Mouse (Mus musculus): ENCODE results near the gene Jmjd6.

Jmjd6 gene

DNA sequence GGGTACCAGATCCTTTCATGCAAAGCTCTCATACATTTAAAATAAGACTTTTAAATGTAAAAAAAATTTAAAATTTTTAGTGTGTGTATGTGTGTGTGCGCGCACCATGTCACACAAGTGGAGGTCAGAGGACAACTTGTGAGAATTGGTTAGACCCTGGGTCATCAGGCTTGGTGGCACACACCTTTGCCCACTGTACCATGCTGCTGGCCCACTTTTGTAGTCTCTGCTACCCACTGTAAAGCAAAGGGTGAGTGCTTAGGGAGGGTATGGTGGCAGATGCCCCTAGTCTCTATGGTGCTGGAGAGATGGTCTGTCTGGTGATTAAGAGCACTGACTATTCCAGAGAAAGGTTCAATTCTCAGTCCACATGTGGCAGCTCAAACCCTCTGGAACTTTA, 20.0 kb downstream of the Jmjd6 start:
- DNase-seq = no peak

DNA sequence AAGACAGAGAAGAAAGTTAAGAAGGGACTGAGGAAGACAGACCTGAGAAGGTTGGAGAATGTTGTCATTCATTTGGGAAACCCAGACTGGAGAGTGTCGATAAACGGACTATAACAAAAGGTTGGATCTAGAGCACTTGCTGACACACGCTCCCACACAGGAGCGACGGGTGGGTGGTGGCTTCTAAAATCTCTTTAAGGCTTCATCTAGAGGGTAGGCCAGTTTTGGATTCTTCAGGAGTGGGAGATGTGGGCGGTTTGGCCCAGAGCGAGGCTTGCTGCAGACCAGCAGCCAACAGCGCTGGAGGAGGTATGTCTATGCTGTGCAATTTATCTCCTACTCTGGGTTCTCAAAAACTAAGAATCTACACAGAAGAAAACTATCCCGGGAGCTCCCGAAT, 20.6 kb downstream of the Jmjd6 start:
- DNase-seq = no peak

- no peak for DNase-seq
Observed at GRCm38 (mm10) chr11:116822215-116822614, 21.0 kb downstream of the Jmjd6 start.

GRCm38 (mm10) chr11:116821057-116821940, 21.9 kb downstream of the Jmjd6 start:
- DNase-seq = no peak

- no peak for DNase-seq
Observed at GRCm38 (mm10) chr11:116819932-116820593, 23.2 kb downstream of the Jmjd6 start.

GRCm38 (mm10) chr11:116818722-116819121, 24.5 kb downstream of the Jmjd6 start:
- DNase-seq = no peak

DNA sequence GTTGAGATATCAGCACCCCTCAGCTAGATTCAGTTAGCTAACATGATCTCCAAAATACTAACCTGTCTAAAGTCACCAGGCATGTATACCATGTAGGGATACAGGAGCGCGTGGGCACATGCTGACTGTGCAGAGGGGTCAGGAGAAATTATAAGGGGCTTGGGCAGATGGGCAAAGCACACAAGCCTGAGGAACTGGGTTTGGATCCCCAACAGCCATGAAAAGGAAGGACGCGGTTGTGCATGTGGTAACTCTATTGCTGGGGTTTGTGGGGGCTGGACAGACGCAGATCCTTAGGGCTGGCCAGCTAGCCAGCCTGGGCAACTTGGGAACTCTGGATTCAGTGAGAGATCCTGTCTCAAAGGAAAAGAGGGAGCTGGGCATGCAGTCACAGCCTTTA, 25.7 kb downstream of the Jmjd6 start:
- no peak for DNase-seq

DNA sequence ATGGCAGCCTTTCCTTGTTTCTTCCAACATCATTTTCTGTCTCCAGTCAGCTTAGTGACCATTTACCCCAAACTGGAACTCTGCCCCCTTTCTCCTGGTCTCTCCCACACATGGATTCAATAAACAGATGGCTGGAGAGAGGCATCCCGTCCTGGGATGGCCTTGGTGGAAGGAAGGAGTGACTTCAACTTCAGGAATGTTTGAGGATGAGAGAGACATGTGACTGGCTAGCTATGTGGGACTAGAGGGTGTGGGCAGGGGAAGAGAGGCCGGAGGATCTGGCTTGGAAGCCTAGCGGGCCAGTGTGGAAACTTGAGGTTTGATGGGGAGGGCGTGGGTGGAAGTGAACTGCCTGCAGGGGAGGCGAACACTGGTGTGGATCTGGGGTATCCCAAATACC, 26.5 kb downstream of the Jmjd6 start:
- DNase-seq = no peak

GRCm38 (mm10) chr11:116814884-116815415, 28.3 kb downstream of the Jmjd6 start:
- DNase-seq = no peak

DNA sequence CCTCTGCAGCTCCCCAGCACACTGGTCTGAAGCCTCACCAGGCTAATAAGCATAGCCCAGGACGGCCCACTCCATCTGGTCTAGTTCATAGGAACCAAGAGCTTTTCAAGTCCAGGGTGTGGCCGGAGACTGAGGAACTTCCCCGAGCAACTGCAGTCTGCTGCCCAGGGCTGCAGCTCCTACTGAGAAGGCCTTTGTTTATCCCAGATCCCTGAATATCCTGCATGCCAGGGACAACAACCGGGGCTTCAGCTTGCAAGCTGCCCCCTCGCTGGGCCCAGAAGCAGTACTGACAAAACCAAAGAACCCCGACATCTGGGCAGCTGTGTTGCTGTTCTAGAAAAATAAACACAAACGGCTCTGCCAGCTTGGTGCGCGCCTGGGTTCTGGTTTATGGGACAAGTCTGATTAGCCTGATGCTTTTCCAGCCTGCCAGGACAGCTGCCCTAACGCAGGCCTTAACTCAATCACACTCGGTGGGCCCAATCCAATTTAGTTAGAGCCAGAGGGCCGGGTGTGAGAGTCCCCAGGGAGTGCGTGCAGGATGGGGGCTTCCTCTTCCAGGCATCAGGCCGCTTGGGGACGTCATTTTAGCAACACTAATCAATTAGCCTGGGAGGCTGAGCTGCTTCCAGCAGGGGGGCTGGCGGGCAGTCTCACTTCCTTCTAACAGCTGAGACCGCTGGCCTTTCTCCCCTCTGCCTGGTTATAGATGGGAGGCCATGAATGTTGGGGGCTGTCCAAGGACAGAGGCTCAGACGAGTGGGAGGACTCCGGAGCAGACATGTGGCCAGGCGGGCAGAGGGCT, 29.0 kb downstream of the Jmjd6 start:
- DNase-seq = peak; percentile 49 to 54

DNA sequence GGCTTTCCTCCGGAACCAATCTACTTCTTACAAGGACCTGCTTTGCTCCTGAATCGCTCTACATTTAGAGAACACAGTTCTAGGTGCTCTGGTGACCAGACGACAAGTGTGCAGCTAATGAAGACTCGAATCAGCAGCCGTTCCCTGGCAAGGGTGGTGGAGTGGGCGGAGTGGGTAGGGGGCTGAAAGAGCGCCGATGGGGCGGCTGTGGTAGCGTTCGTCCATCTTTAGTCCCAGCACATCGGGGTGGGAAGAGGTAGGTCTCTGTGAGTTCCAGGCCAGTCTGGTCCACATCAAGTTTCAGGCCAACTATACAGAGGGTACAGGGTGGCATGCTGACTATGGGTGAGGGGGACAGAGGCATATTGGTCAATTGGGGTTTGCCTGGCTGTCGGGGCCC, 29.6 kb downstream of the Jmjd6 start:
- DNase-seq = no peak

DNA sequence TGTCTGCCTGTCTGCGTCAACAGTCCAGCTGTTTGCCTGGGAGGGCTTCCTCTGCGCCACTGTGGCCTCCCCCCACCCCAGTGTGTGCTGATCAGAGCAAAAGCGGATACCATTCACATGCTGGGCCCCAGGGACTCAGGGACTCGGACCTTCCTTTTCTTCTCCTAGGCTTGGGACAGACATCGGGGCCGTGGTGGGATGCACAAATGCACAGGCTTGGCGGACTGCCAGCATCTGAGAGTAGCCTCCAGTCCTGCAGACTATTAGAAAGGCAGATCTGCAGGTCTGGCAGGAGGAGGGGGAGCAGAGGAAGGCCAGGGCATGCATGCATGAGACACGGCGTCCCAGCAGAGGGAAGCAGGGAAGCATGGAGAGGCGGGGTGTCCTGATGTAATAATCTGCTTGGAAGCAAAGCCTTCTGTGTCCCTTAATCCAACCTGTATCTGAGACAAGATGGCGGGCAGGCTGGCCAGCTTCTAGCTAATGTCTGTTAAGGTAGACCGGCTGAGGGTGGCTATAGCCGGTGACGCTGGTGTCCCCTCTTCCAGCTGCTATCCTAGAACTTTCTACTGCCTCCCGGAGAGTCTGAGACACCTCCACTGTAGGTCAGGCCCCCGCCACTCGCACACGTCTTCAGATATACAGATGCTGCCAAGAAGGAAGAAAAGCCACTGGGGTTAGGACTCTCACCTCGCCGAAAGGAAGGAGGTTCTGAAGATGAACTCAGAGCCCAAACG, 30.3 kb downstream of the Jmjd6 start:
- DNase-seq = no peak

DNA sequence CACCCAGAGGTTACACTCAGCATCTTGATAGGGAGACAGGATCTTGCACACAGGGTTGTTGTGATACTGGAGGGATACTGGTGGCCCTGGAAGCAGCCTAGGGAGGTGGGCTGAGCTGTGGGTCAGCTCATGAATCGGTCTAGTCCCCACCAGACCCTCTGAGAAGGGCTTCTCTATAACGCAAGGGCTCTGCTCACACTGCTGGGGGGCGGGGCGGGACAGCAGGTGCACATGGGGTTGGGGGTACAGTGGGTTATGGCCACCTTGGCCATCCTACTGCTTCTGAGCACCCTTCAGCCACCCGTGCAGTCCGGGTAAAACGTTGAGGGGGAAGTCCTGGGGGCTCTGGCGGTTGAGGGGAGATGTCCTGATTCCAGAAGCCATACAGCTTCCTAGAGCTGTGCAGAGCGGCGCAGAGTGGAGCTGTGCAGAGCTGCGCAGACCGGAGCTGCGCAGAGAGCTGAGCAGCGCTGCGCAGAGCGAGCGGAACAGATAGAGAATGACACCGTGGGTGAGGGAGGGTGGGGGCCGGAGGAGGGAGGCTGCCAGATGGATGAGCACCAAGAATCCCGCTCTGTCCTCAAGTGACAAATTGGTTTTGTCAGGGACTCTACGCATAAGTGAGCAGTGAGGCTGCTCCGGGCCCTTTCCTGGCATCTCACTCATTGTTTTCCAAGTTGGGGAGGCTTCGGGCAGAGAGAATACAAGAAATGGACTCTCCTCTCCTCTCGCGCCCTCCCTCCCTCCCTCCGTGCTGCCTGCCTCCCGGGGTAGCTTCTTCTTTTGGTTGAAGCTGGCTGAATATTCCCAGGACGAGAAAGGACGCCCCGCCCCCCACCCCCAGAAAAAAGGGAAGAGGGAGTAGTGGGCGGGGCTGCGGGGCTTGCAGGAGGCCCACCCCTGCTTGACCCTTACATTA, 32.0 kb downstream of the Jmjd6 start:
- no peak for DNase-seq

GRCm38 (mm10) chr11:116810528-116810927, 32.7 kb downstream of the Jmjd6 start:
- no peak for DNase-seq

DNA sequence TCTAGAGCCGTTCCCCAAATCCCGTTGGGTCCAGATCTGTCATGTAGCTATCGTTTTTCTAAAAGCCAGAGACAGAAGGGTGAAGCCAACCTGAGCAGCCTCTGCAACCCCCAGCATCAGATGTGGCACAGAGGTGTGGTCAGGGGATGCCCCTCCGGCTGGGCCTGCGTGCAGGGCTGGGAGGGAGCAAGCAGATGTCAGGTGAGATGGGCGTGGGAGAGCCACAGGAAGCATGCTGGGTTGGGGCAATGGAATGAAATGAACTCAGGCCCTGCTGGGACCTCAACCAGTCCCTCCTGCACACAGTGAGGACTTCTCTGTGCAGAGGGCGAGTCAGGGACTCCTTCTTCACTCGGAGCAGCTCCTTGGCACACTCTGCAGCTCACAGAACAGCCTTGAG, 33.7 kb downstream of the Jmjd6 start:
- DNase-seq = no peak

GRCm38 (mm10) chr11:116808811-116809395, 34.3 kb downstream of the Jmjd6 start:
- DNase-seq = no peak

GRCm38 (mm10) chr11:116807938-116808606, 35.2 kb downstream of the Jmjd6 start:
- peak; percentile 82 to 90 for DNase-seq

GRCm38 (mm10) chr11:116807526-116807925, 35.7 kb downstream of the Jmjd6 start:
- DNase-seq = no peak

DNA sequence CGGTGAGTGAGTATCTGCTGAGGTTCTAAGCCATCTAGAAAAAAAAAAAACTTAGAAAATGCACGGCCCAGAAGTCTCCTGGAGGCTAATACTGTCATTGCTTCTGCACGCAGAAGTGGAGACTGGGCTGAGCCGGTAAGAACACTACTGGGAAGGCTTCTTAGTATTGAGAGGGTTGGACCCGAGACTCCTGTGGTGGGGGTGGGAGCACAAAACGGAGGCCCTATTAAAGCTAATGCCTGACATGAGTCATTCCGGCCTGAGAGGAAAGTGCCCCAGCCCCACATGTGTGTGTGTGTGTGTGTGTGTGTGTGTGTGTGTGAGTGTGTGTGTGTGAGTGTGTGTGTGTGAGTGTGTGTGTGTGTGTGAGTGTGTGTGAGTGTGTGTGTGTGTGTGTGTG, 36.1 kb downstream of the Jmjd6 start:
- DNase-seq = no peak
